Mouse (Mus musculus) heart, adult 2 months (tissue): ENCODE measurements around the gene Olfr469.

ENCODE experiments used
- CTCF ChIP-seq: fragments of 200-600 bp; IDR thresholded peaks from 2 replicates; pipeline ENCODE4 v1.8.1; 2022; ENCODE audit warnings: antibody characterized with exemption, mild to moderate bottlenecking, moderate library complexity
- EP300 ChIP-seq: fragments of 200-500 bp; IDR thresholded peaks from 2 replicates; pipeline ENCODE4 v1.6.1; 2011; ENCODE audit warnings: low read depth, low read length, control low read depth; ENCODE audit not compliant: insufficient read depth
- POLR2A ChIP-seq: fragments of 200-500 bp; IDR thresholded peaks from 2 replicates; pipeline ENCODE4 v1.6.1; 2011; ENCODE audit warnings: mild to moderate bottlenecking, low read depth, low read length, control low read depth; ENCODE audit not compliant: insufficient read depth

GRCm38 (mm10) chr7:107801108-107801507 lies 24.2 kb downstream of the Olfr469 start, which contains the start of gene Ovch2:
- TF ChIP-seq CTCF, result no peak
- no peak for TF ChIP-seq POLR2A
- TF ChIP-seq EP300, result no peak
